Mouse (Mus musculus): ENCODE results near the gene Vmn1r54. TPM values are rescaled to one million over a fixed set of nuclear protein-coding genes. Genes with fewer than 3 reads are reported as not detected.

Gene Vmn1r54
- polyA plus RNA-seq (2012; rRNA removed; ENCODE audit: low replicate concordance) = not detected in 2 replicates

DNA sequence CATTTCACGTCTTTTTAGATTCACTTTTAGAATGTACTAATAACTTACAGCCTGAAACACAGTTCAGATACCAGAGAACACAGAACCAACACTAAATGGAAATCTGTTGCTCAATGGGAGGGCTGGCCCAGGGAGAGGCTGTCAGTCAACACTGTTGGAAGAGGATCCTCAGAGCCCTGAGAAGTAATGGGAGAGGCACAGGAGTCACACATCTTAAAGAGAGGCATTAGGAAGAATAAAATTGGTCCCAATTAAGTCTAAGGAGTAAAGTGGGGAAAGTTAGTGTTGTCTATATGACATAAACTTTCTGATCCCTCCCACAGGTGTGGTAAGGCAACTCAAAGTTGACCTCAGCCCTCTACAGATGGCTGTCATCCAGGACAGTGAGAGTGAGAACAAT lies at the start of gene Vmn1r54:
Gene Vmn1r54, plus strand, starts transcription at position 301 of the 400 bp plus-strand sequence.

GRCm38 (mm10) chr6:90202493-90202892 lies 43.6 kb upstream of the Vmn1r54 start, which contains the start of gene V1ra8:
V1ra8 (plus strand) TSS chr6:90202793.

DNA sequence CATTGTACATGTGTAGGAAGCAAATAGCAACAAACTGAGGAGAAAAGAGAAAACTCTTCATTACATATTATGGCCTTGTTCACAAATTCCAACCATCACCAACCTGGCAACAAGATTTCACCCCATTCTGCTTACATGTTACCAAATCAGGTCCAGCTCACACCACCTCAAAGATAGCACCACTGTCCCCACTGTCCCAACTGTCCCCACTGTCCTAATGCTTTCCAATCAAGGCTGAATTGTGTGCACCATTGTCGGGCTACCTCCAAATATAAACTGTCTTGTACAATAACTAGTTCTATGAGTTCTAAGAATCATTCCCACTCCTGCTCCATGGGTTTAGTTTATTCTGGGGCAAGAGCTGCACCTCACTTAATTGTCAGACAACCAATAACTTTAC lies 21.8 kb upstream of the Vmn1r54 start, which contains the start of gene Vmn1r53:
Gene Vmn1r53, minus strand, starts transcription at position 101 of the 400 bp plus-strand sequence.

GRCm38 (mm10) chr6:90300919-90301318 lies 54.8 kb downstream of the Vmn1r54 start, which contains the start of gene BC048671:
BC048671 (plus strand) TSS chr6:90301219.

Other genes starting within 250 kb of the Vmn1r54 start
- gene Vmn1r47, start 230.2 kb upstream of the Vmn1r54 start, polyA plus RNA-seq (2012; rRNA removed; ENCODE audit: low replicate concordance) = not detected in 2 replicates
- gene Vmn1r48, start 209.5 kb upstream of the Vmn1r54 start, polyA plus RNA-seq (2012; rRNA removed; ENCODE audit: low replicate concordance) = not detected in 2 replicates
- not detected in 2 replicates for gene Vmn1r49, start 167.8 kb upstream of the Vmn1r54 start, polyA plus RNA-seq (2012; rRNA removed; ENCODE audit: low replicate concordance)
- not detected in 2 replicates for gene Vmn1r50, start 144.9 kb upstream of the Vmn1r54 start, polyA plus RNA-seq (2012; rRNA removed; ENCODE audit: low replicate concordance)
- not detected in 2 replicates for gene Vmn1r51, start 123.7 kb upstream of the Vmn1r54 start, polyA plus RNA-seq (2012; rRNA removed; ENCODE audit: low replicate concordance)
- gene Vmn1r52, start 71.5 kb upstream of the Vmn1r54 start, polyA plus RNA-seq (2012; rRNA removed; ENCODE audit: low replicate concordance) = not detected in 2 replicates
- gene V1ra8, start 43.5 kb upstream of the Vmn1r54 start, polyA plus RNA-seq (2012; rRNA removed; ENCODE audit: low replicate concordance) = not detected in 2 replicates
- 0.30 TPM in 1 of 2 replicates, not detected in the other for gene Vmn1r53, start 21.9 kb upstream of the Vmn1r54 start, polyA plus RNA-seq (2012; rRNA removed; ENCODE audit: low replicate concordance)
- gene BC048671, start 54.9 kb downstream of the Vmn1r54 start, polyA plus RNA-seq (2012; rRNA removed; ENCODE audit: low replicate concordance) = not detected in 2 replicates
- 0.43 and 0.46 TPM in 2 replicates for gene Chst13, start 78.9 kb downstream of the Vmn1r54 start, polyA plus RNA-seq (2012; rRNA removed; ENCODE audit: low replicate concordance)
- gene Uroc1, start 87.0 kb downstream of the Vmn1r54 start, polyA plus RNA-seq (2012; rRNA removed; ENCODE audit: low replicate concordance) = not detected in 2 replicates
- 20.4 and 31.9 TPM in 2 replicates for gene Zxdc, start 123.2 kb downstream of the Vmn1r54 start, polyA plus RNA-seq (2012; rRNA removed; ENCODE audit: low replicate concordance)
- gene Cfap100, start 182.5 kb downstream of the Vmn1r54 start, polyA plus RNA-seq (2012; rRNA removed; ENCODE audit: low replicate concordance) = 0.08 and 0.20 TPM in 2 replicates
- 10.1 and 41.3 TPM in 2 replicates for gene Klf15, start 216.3 kb downstream of the Vmn1r54 start, polyA plus RNA-seq (2012; rRNA removed; ENCODE audit: low replicate concordance)
- gene Aldh1l1, start 240.1 kb downstream of the Vmn1r54 start, polyA plus RNA-seq (2012; rRNA removed; ENCODE audit: low replicate concordance) = 22.8 and 63.3 TPM in 2 replicates